Mouse (Mus musculus): ENCODE results near the gene Gm5458. TPM values are rescaled to one million over a fixed set of nuclear protein-coding genes. Genes with fewer than 3 reads are reported as not detected.
"Not testable (repeated sequence)": the region's sequence is repeated elsewhere in the genome, so short reads cannot be mapped to it uniquely, and the experiment has no call there.

The Gm5458 gene
- total RNA-seq (2022): not detected

DNA sequence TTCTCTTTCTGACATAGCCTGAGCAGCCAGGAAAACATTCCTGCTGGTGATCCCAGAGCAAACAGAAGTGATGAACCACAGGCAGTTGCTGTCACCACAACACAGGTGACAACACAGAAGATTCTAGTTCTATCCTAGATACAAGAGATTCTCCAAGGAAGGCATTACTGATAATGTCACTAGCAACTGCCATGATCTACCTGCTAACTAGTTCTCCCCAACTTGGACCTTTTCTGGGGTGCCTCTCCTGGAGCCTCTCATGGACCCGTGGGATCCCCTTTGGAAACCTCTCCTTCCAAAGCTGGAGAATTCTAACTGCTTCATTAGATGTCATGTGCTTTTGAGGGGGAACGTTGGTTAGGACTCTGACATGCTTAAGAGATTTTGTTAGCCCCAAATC is at the start of gene Gm5458:
Gm5458 (minus strand) TSS at position 101 of the 400 bp plus-strand sequence.
- not testable (repeated sequence) for DNase-seq (ENCODE audit: low spot score)

DNA sequence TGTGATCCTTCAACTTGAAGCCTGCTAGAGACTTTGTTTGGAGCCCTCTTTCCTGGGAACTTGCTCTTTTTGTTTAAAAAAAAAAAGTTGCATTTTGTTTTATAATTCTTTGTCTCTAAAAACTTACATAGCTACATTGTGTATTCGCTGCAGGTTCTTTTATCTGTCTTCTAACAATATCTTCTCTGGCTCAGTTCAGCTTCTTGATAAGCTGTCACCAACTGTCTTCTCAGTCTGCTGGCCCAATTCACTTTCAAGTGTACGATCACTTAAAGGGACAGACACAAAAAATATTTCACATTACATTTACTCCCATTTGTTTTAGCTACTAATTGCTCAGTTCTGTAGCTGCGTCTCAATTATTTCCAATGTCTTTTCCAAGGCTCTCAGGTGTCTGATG is 43.9 kb upstream of the Gm5458 start:
- DNase-seq (ENCODE audit: low spot score): no peak

DNA sequence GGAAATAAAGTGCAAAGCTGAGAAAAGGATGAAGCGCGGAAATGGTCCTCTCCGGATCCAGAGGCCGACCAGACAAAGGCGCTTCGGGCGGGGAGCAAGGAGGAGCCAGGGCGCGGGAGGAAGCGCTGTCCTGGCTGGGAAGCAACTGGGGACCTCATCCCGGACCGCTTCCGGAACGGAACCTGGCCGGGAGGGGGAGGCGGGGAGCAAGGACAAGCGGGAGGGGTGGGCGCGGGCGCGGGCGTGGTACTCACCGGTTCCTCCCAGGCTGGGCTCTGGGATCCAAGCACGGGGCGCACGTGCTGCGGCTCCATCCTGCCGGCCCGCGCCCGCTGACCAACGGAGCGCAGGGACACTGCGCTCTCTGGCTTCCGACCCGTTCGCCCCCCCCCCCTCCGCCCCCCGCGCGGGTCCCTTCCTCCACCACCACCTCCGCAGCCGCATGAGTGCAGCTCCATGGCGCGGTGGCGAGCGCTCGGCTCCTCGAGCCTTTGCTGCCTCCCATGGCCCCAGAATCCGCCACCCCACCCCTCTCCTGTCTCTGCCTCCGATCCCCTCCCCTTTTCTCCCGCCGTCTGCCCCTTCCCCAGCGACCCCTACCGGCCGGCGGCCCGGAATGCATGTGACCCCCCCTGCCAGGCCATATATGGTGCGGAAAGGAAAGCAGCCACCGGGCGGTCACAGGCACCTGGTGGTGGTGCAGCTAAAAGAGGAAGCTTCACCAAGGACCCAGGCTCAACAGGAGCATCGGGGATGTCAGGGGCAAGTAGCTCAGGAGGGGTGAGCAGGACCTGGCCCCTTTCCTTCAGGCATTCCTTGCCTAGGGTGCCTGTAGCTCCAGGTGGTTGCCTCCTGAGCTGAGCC is 17.3 kb downstream of the Gm5458 start, which contains the start of gene Gm2237:
Gm2237 (minus strand) TSS at position 332 of the 864 bp plus-strand sequence.
- peak; percentile 41 for DNase-seq (ENCODE audit: low spot score)

- not testable (repeated sequence) for DNase-seq (ENCODE audit: low spot score)
Observed at GRCm38 (mm10) chr14:19549863-19550262, 52.5 kb downstream of the Gm5458 start, which contains the start of gene Gm2244. Gene Gm2244, minus strand, starts transcription at chr14:19549963.

Other genes starting within 250 kb of the Gm5458 start
- gene Gm21738, start 183.7 kb downstream of the Gm5458 start, total RNA-seq (2022): under 1 TPM in 1 of 4 experiments, not detected in 3; 0.50 TPM
- gene Gm2244, start 52.6 kb downstream of the Gm5458 start, total RNA-seq (2022): not detected
- gene Gm2237, start 17.4 kb downstream of the Gm5458 start, total RNA-seq (2022): 1 to 10 TPM in 1 of 4 experiments, under 1 TPM in 2, not detected in 1; 0.55 to 1.8 (median 0.73) TPM
- 10 to 100 TPM; 17.5 to 19.7 (median 18.4) TPM for gene Nid2, start 148.7 kb upstream of the Gm5458 start, total RNA-seq (2022)
- gene Rtraf, start 221.2 kb upstream of the Gm5458 start, total RNA-seq (2022): 10 to 100 TPM; 61.4 to 74.2 (median 69.8) TPM

Measured in heart, adult 8-10 months (tissue).